Mouse (Mus musculus) heart, embryonic 10.5 days (tissue): ENCODE measurements around the gene Tmem207. TPM values are rescaled to one million over a fixed set of nuclear protein-coding genes. Genes with fewer than 3 reads are reported as not detected.
"Not testable (repeated sequence)": the region's sequence is repeated elsewhere in the genome, so short reads cannot be mapped to it uniquely, and the experiment has no call there.

Experiments
- DNase-seq: peaks from one replicate; pipeline ENCODE4 v3.0.0-alpha.2; 2017; ENCODE audit warnings: low spot score
- H3K27ac ChIP-seq: fragments of 300-500 bp; sonication (generic); 2 replicates; pipeline ENCODE4 v1.5.1; 2016; ENCODE audit warnings: mild to moderate bottlenecking
- H3K27me3 ChIP-seq: fragments of 300-500 bp; sonication (generic); 2 replicates; pipeline ENCODE4 v1.6.1; 2016; ENCODE audit warnings: mild to moderate bottlenecking; ENCODE audit not compliant: poor library complexity, insufficient read depth, severe bottlenecking
- H3K36me3 ChIP-seq: fragments of 300-500 bp; sonication (generic); 2 replicates; pipeline ENCODE4 v1.6.1; 2016; ENCODE audit warnings: mild to moderate bottlenecking, moderate library complexity
- H3K4me1 ChIP-seq: fragments of 300-500 bp; sonication (generic); 2 replicates; pipeline ENCODE4 v1.6.1; 2016; ENCODE audit warnings: mild to moderate bottlenecking
- H3K4me3 ChIP-seq: fragments of 300-500 bp; sonication (generic); 2 replicates; pipeline ENCODE4 v1.5.1; 2016; ENCODE audit warnings: mild to moderate bottlenecking, moderate library complexity
- H3K9me3 ChIP-seq: fragments of 300-500 bp; sonication (generic); 2 replicates; pipeline ENCODE4 v1.6.1; 2016; ENCODE audit warnings: mild to moderate bottlenecking, moderate library complexity
- WGBS: fragments of 180-500 bp; shearing (Covaris S2); methylation state at CpG from one replicate; pipeline ENCODE4 v1.1.7; 2016; 5-methylcytosine and 5-hydroxymethylcytosine counted together
- polyA plus RNA-seq: library from polyadenylated mRNA; unstranded; fragments of >200 nt; fragmentation: Nextera tagmentation; extraction: Ambion mirVana; gene quantifications from 2 replicates; pipeline ENCODE4 v1.2.1, GENCODE M21; 2016

Tmem207 gene
- polyA plus RNA-seq, 1 experiment from 2014 or later: not detected

DNA sequence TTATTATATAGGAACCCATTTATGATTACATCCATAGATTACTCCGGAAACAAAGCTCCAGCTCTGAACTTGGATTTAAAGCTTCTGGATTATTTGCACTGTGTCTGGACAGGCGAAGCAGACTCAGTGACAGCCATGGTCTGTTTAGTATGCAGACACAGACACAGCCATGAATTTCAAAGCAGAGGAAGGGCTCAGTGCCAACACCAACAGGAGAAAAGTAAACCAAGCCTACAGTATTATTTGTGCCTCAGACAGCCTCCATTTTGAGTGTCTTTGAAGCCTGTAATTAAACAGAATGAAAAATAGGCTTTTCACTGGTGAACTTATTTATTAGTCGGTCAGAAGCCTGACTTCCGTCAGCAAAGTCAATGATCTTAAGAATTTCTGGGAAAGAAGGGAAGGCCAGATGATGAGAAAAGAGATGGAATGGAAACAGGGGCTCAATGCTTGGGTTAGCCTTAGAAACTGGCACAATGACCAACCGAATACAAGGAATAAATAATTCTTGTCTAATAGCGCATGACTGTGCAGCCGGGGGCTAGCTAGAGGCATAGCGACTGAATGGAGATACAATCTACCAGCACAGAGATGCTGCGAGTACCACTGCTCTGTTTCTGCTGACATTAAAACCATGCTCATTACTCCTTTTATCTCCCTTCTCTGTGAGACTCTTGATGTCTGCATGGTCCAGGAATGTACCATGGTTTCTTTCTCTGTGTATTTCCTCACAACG, 1.5 kb upstream of the Tmem207 start:
- no peak for DNase-seq

GRCm38 (mm10) chr16:26525832-26526231, 737 bp downstream of the Tmem207 start:
- no peak for DNase-seq
- Histone ChIP-seq H3K36me3 (no peaks in the 10 kb centered on the region), H3K9me3 (no peaks in the 10 kb centered on the region; the same call in 1 of the 2 replicates), H3K27ac (no peak overlapping the region), H3K4me1 (no peaks in the 10 kb centered on the region), H3K27me3 (no peaks in the 10 kb centered on the region), H3K4me3 (no peak overlapping the region)
- 80% methylated on average over 5 of the region's 5 CpGs for WGBS

More for the DNA sequence above, 1.5 kb upstream of the Tmem207 start:
- WGBS: 77% methylated on average over 10 of the region's 10 CpGs
- no peak overlapping the region for H3K27ac ChIP-seq
- no peaks in the 10 kb centered on the region for H3K36me3 ChIP-seq
- no peaks in the 10 kb centered on the region for H3K27me3 ChIP-seq
- no peak overlapping the region for H3K4me3 ChIP-seq
- H3K4me1 ChIP-seq: no peaks in the 10 kb centered on the region
- no peaks in the 10 kb centered on the region for H3K9me3 ChIP-seq

GRCm38 (mm10) chr16:26519596-26519995, 7.0 kb downstream of the Tmem207 start:
- no peak for DNase-seq
- Histone ChIP-seq H3K9me3 (no peaks in the 10 kb centered on the region; the same call in 1 of the 2 replicates), H3K27ac (no peak overlapping the region), H3K4me3 (no peak overlapping the region), H3K36me3 (no peaks in the 10 kb centered on the region), H3K27me3 (no peaks in the 10 kb centered on the region), H3K4me1 (no peaks in the 10 kb centered on the region)
- WGBS: 59% methylated on average over 2 of the region's 2 CpGs

DNA sequence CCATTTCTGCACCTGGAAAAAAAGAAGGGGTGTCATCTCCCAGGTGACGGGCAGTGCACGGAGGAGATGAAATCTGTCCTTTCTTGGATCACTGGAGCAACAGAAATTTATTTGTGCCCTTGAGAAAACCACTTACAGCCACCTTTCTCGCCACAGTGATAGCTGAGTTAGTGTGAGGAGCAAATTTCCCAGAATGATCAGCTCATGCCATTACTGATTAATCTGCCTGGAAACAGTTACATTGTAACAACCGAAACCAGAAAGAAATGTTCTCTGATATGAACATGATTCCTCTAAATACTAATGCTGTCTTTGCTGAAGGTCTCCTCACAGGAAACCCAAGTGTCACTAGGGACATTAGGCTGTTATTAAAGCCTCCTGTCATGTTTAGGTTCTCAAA, 21.6 kb downstream of the Tmem207 start:
- 88% methylated on average over 4 of the region's 4 CpGs for WGBS
- no peak overlapping the region for H3K27ac ChIP-seq
- H3K4me1 ChIP-seq: no peaks in the 10 kb centered on the region
- no peaks in the 10 kb centered on the region for H3K36me3 ChIP-seq
- DNase-seq: no peak
- no peaks in the 10 kb centered on the region for H3K27me3 ChIP-seq
- no peaks in the 10 kb centered on the region for H3K9me3 ChIP-seq
- no peak overlapping the region for H3K4me3 ChIP-seq

DNA sequence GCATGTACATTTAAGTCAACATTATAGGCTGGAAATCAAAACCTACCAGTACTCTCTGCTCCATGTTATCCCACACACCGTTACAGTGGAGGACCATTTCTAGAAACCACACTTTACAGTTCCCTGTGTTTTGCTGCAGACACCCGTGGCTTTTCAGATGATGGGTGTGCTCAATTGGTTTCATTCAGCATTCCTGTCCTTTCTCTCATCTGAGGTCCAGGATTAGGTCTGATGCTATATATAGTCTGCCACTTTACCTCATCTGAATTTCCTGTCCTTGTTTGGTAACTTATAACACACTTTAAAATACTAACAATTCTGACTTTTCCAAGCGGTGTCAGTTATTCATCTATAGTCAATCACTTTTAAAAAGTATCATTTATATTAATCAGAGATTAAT, 25.8 kb downstream of the Tmem207 start:
- H3K4me1 ChIP-seq: no peaks in the 10 kb centered on the region
- no peaks in the 10 kb centered on the region for H3K27me3 ChIP-seq
- H3K27ac ChIP-seq: peak overlapping the region; percentile 70
- no peak for DNase-seq
- 53% methylated on average over 3 of the region's 3 CpGs for WGBS
- H3K9me3 ChIP-seq: no peaks in the 10 kb centered on the region
- H3K36me3 ChIP-seq: no peaks in the 10 kb centered on the region
- H3K4me3 ChIP-seq: no peak overlapping the region

DNA sequence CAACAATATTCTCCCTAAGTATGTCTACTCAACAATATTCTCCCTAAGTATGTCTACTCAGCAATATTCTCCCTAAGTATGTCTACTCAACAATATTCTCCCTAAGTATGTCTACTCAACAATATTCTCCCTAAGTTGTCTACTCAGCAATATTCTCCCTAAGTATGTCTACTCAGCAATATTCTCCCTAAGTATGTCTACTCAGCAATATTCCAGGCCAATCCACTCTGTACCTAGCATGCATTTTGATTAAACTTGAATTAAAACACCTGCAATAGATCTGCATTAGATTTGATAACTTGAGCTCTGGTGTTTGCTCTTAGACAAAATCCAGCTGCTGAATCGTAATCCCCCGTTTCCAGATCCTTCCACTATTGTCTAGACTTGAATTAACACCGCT, 26.9 kb downstream of the Tmem207 start:
- H3K4me1 ChIP-seq, H3K27ac ChIP-seq, DNase-seq, H3K4me3 ChIP-seq, H3K27me3 ChIP-seq, H3K36me3 ChIP-seq, H3K9me3 ChIP-seq: not testable (repeated sequence)
- WGBS: 90% methylated on average over 3 of the region's 3 CpGs

DNA sequence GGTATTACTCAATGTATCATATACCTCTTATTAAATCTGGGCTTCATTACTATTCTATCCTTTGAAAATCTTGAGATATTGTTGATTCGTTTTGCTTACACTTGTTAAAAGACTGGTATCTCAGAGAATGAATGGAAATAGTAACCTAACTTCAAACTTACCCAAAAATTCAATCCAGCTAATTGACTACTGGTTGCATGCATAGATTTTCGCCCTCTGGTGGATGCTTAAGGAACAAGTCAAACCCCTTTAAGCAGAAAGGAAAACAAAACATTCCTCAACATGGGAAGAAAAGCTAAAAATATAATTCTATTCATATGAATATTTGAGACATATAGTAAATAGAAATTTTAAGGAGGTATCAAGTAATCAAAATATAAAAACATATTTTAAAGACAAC, 30.8 kb downstream of the Tmem207 start:
- 14% methylated on average over 2 of the region's 2 CpGs for WGBS
- no peaks in the 10 kb centered on the region for H3K36me3 ChIP-seq
- no peaks in the 10 kb centered on the region for H3K9me3 ChIP-seq
- H3K4me3 ChIP-seq: no peak overlapping the region
- no peak overlapping the region for H3K27ac ChIP-seq
- DNase-seq: no peak
- no peaks in the 10 kb centered on the region for H3K4me1 ChIP-seq
- no peaks in the 10 kb centered on the region for H3K27me3 ChIP-seq

DNA sequence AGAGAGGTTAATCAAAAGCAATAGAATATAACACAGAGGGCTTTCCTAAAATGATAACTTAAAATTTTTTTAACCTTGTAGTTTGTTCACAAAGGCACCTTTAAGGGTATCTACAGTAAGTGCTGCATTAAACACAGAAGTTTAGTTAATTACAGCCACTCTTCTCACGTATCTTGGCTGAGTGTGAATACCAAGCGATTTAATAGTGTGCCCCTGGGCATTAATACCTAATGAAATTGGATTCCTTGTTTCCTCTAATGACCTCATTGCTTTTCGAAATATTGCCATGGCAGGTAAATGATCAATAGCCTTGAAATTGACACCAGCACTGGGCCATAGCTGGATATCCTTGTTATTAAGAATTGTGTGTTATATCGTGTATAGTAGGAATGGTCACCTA, 55.3 kb downstream of the Tmem207 start:
- 81% methylated on average over 4 of the region's 4 CpGs for WGBS

DNA sequence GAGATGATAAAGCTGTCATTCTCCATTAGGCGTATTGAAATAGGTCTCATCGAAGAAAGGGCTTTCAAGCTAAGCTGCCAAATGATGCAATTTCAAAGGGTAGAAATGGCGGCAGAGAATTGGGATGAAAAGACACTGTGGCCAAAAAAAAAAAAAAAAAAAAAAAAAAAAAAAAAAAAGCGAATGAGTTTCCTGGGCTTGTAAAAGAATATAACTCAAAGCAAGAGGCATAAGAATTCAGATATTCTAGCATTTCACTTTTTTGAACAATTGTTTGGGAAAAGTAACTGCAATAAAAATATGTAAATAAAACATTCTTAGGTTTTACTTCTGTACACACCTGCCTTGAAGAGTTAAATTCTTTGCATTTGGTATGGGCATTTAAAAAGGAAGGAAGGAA, 60.0 kb downstream of the Tmem207 start:
- WGBS: 86% methylated on average over 4 of the region's 4 CpGs
- no peaks in the 10 kb centered on the region for H3K36me3 ChIP-seq
- no peaks in the 10 kb centered on the region for H3K9me3 ChIP-seq
- no peaks in the 10 kb centered on the region for H3K27me3 ChIP-seq
- no peak for DNase-seq
- H3K4me1 ChIP-seq: no peaks in the 10 kb centered on the region
- no peak overlapping the region for H3K27ac ChIP-seq
- H3K4me3 ChIP-seq: no peak overlapping the region

More for the DNA sequence above, 55.3 kb downstream of the Tmem207 start:
- Histone ChIP-seq H3K4me3 (no peak overlapping the region), H3K9me3 (no peaks in the 10 kb centered on the region), H3K27me3 (no peaks in the 10 kb centered on the region), H3K27ac (no peak overlapping the region), H3K36me3 (no peaks in the 10 kb centered on the region), H3K4me1 (no peaks in the 10 kb centered on the region)
- no peak for DNase-seq

- no peaks in the 10 kb centered on the region for H3K9me3 ChIP-seq
- no peaks in the 10 kb centered on the region for H3K27me3 ChIP-seq
- no peak for DNase-seq
- no peak within 1 kb of the TSS for H3K4me3 ChIP-seq
- no peak within 1 kb of the TSS for H3K27ac ChIP-seq
- H3K36me3 ChIP-seq: no peaks in the 10 kb centered on the region
- H3K4me1 ChIP-seq: no peaks in the 10 kb centered on the region
- 73% methylated on average over 7 of the region's 7 CpGs for WGBS
These were observed 63.7 kb downstream of the Tmem207 start, which contains the start of gene Cldn16 for GRCm38 (mm10) chr16:26462835-26463234. TSS of gene Cldn16 (plus strand) at chr16:26463135.

GRCm38 (mm10) chr16:26456182-26456581, 70.4 kb downstream of the Tmem207 start:
- H3K36me3 ChIP-seq: no peaks in the 10 kb centered on the region
- H3K4me1 ChIP-seq: no peaks in the 10 kb centered on the region
- H3K4me3 ChIP-seq: no peak overlapping the region
- H3K9me3 ChIP-seq: no peaks in the 10 kb centered on the region
- 76% methylated on average over 2 of the region's 2 CpGs for WGBS
- H3K27me3 ChIP-seq: no peaks in the 10 kb centered on the region
- no peak overlapping the region for H3K27ac ChIP-seq
- no peak for DNase-seq

GRCm38 (mm10) chr16:26454163-26454562, 72.4 kb downstream of the Tmem207 start:
- Histone ChIP-seq H3K9me3 (no peaks in the 10 kb centered on the region), H3K4me3 (no peak overlapping the region), H3K36me3 (no peaks in the 10 kb centered on the region), H3K27ac (no peak overlapping the region), H3K4me1 (no peaks in the 10 kb centered on the region), H3K27me3 (no peaks in the 10 kb centered on the region)
- 64% methylated on average over 3 of the region's 3 CpGs for WGBS
- no peak for DNase-seq
